8 mouse cellular contexts compared by ENCODE assay signal in genomic region chr17:34122188-34122984, GRCm38 (mm10). TPM values are rescaled to one million over a fixed set of nuclear protein-coding genes. Genes with fewer than 3 reads are reported as not detected.
A peak's percentile ranks its signal among the peaks of the same experiment; 100 is the strongest.
DNase-seq lines count a peak whose midpoint lies in the region; ATAC-seq and TF ChIP-seq lines count a peak whose summit lies in the region.

Brd2 (minus strand) TSS chr17:34122634.

- no peaks in the 10 kb centered on the region for H3K9me3 ChIP-seq in embryonic facial prominence, embryonic 15.5 days (replicated peaks)
- no peaks in the 10 kb centered on the region for H3K9me3 ChIP-seq in limb, embryonic 13.5 days
- no peaks in the 10 kb centered on the region for H3K9me3 ChIP-seq in midbrain, embryonic 15.5 days

- H3K27me3 ChIP-seq in embryonic facial prominence, embryonic 15.5 days = no peaks in the 10 kb centered on the region
- no peaks in the 10 kb centered on the region for H3K27me3 ChIP-seq in limb, embryonic 13.5 days
- no peaks in the 10 kb centered on the region for H3K27me3 ChIP-seq in midbrain, embryonic 15.5 days (replicated peaks)

- H3K4me2 ChIP-seq in embryonic facial prominence, embryonic 15.5 days (replicated peaks) = peak within 1 kb of the TSS; percentile 85
- peak within 1 kb of the TSS; percentile 98 for H3K4me2 ChIP-seq in limb, embryonic 13.5 days (replicated peaks)
- peak within 1 kb of the TSS; percentile 88 for H3K4me2 ChIP-seq in midbrain, embryonic 15.5 days

- H3K4me3 ChIP-seq in bone marrow macrophage, adult 2 months (ENCODE audit: insufficient read depth, low read length) = peak within 1 kb of the TSS; percentile 87
- peak within 1 kb of the TSS; percentile 75 for H3K4me3 ChIP-seq in embryonic facial prominence, embryonic 15.5 days (replicated peaks)
- H3K4me3 ChIP-seq in limb, embryonic 13.5 days = peak within 1 kb of the TSS; percentile 99
- H3K4me3 ChIP-seq in midbrain, embryonic 15.5 days = peak within 1 kb of the TSS; percentile 90

- peaks cover 19% of the 10 kb centered on the region for H3K4me1 ChIP-seq in bone marrow macrophage, adult 2 months (ENCODE audit: control insufficient read depth, insufficient read depth, low read length)
- H3K4me1 ChIP-seq in embryonic facial prominence, embryonic 15.5 days = peaks cover 26% of the 10 kb centered on the region
- peaks cover 30% of the 10 kb centered on the region for H3K4me1 ChIP-seq in limb, embryonic 13.5 days
- H3K4me1 ChIP-seq in midbrain, embryonic 15.5 days = peaks cover 24% of the 10 kb centered on the region

- TF ChIP-seq CTCF in bone marrow macrophage, adult 2 months (IDR thresholded peaks at IDR 0.05; ENCODE audit: low read depth, low read length) = no peak

- peak; percentile 100 for DNase-seq in A20 (ENCODE audit: low read depth, low spot score)
- DNase-seq in heart, adult 8-10 months (ENCODE audit: low spot score) = peak; percentile 97
- peak; percentile 97 for DNase-seq in kidney, adult 9 months
- peak; percentile 95 to 98 for DNase-seq in spleen, adult 18-20 months

- H3K9ac ChIP-seq in embryonic facial prominence, embryonic 15.5 days = peak within 1 kb of the TSS; percentile 91
- H3K9ac ChIP-seq in limb, embryonic 13.5 days = peak within 1 kb of the TSS; percentile 97
- peak within 1 kb of the TSS; percentile 98 for H3K9ac ChIP-seq in midbrain, embryonic 15.5 days

- peak; percentile 68 for ATAC-seq in embryonic facial prominence, embryonic 15.5 days (ENCODE audit: insufficient number of reproducible peaks, low FRiP score, low TSS enrichment, low read depth)
- ATAC-seq in limb, embryonic 13.5 days (ENCODE audit: low FRiP score, low read depth) = peak; percentile 58
- ATAC-seq in midbrain, embryonic 15.5 days (replicated peaks) = peak; percentile 61

- peaks cover 14% of the 10 kb centered on the region for H3K36me3 ChIP-seq in embryonic facial prominence, embryonic 15.5 days
- H3K36me3 ChIP-seq in limb, embryonic 13.5 days = peaks cover 25% of the 10 kb centered on the region
- H3K36me3 ChIP-seq in midbrain, embryonic 15.5 days (replicated peaks) = no peaks in the 10 kb centered on the region

- TF ChIP-seq POLR2A in bone marrow macrophage, adult 2 months (IDR thresholded peaks at IDR 0.05; ENCODE audit: borderline replicate concordance, low read depth, low read length) = no peak

- H3K27ac ChIP-seq in bone marrow macrophage, adult 2 months (ENCODE audit: insufficient read depth, low read depth, low read length) = peak within 1 kb of the TSS; percentile 100
- H3K27ac ChIP-seq in embryonic facial prominence, embryonic 15.5 days (replicated peaks) = peak within 1 kb of the TSS; percentile 100
- peak within 1 kb of the TSS; percentile 100 for H3K27ac ChIP-seq in limb, embryonic 13.5 days
- H3K27ac ChIP-seq in midbrain, embryonic 15.5 days = peak within 1 kb of the TSS; percentile 100

- WGBS in embryonic facial prominence, embryonic 15.5 days = under 1% methylated on average over 53 of the region's 75 CpGs
- WGBS in limb, embryonic 13.5 days = 2% methylated on average over 57 of the region's 75 CpGs
- under 1% methylated on average over 60 of the region's 75 CpGs for WGBS in midbrain, embryonic 15.5 days

RNA-seq across cellular contexts. Expression of gene Brd2, which starts in this region (rescaled TPM):
- 156 and 185 TPM in 2 replicates for polyA plus RNA-seq in bone marrow macrophage, adult 2 months (2012; ENCODE audit: insufficient read depth, insufficient read length, missing spikeins)
- polyA plus RNA-seq in embryonic facial prominence, embryonic 15.5 days (2015; fragmentation: Nextera tagmentation; extraction: Ambion mirVana) = 118 and 122 TPM in 2 replicates
- 10 to 100 TPM; 61.0 to 75.7 (median 69.8) TPM for total RNA-seq in heart, adult 8-10 months (2022)
- polyA plus RNA-seq in limb, embryonic 13.5 days (2015; fragmentation: Nextera tagmentation; extraction: Ambion mirVana) = 132 and 133 TPM in 2 replicates
- 137 and 140 TPM in 2 replicates for polyA plus RNA-seq in midbrain, embryonic 15.5 days (2015; fragmentation: Nextera tagmentation; extraction: Ambion mirVana)

Comparison
In these comparisons a context has a peak if more than half of its experiments do, and no peak if none do; other contexts are left out.
1. Peak in every context shown above with its lines: DNase-seq, ATAC-seq, H3K4me3 ChIP-seq and H3K27ac ChIP-seq.